Comparison of ENCODE assay signal across 8 mouse cellular contexts in genomic region chr1:36943653-36944052, GRCm38 (mm10). TPM values are rescaled to one million over a fixed set of nuclear protein-coding genes. Genes with fewer than 3 reads are reported as not detected.
DNase-seq lines count a peak whose midpoint lies in the region; ATAC-seq and TF ChIP-seq lines count a peak whose summit lies in the region.

Tmem131 (minus strand) TSS chr1:36943666.

- H3K27me3 ChIP-seq in limb, embryonic 10.5 days (ENCODE audit: low read depth, poor library complexity, severe bottlenecking) = no peaks in the 10 kb centered on the region
- no peaks in the 10 kb centered on the region for H3K27me3 ChIP-seq in neural tube, embryonic 14.5 days (ENCODE audit: control insufficient read depth, insufficient read depth, low read length)

- TF ChIP-seq CTCF in lung, adult 2 months (IDR thresholded peaks at IDR 0.05; ENCODE audit: insufficient read depth, low read length) = no peak
- TF ChIP-seq CTCF in bone marrow macrophage, adult 2 months (IDR thresholded peaks at IDR 0.05; ENCODE audit: low read depth, low read length) = no peak

- no peak for DNase-seq in lung, adult 2 months
- DNase-seq in lung, postnatal 25 days (ENCODE audit: low spot score) = no peak
- no peak for DNase-seq in gonadal fat pad, adult 2 months (ENCODE audit: low read depth)
- no peak for DNase-seq in limb, embryonic 10.5 days (ENCODE audit: low spot score)
- DNase-seq in frontal cortex, postnatal 25 days (ENCODE audit: low spot score in 2 of 2) = no peak
- DNase-seq in kidney, adult 8-10 months = no peak

- TF ChIP-seq POLR2A in lung, adult 2 months (IDR thresholded peaks at IDR 0.05; ENCODE audit: borderline replicate concordance, extremely low read depth, low read depth, low read length) = no peak
- TF ChIP-seq POLR2A in bone marrow macrophage, adult 2 months (IDR thresholded peaks at IDR 0.05; ENCODE audit: borderline replicate concordance, low read depth, low read length) = no peak

- no peaks in the 10 kb centered on the region for H3K9me3 ChIP-seq in limb, embryonic 10.5 days (replicated peaks)
- H3K9me3 ChIP-seq in neural tube, embryonic 14.5 days (ENCODE audit: control insufficient read depth, low read length) = no peaks in the 10 kb centered on the region

- H3K9ac ChIP-seq in neural tube, embryonic 14.5 days (replicated peaks; ENCODE audit: low read depth, low read length) = no peak within 1 kb of the TSS

- H3K4me1 ChIP-seq in lung, adult 2 months (ENCODE audit: control insufficient read depth, insufficient read depth, low read length) = peaks cover 3% of the 10 kb centered on the region; the same call in 1 of the 2 replicates
- H3K4me1 ChIP-seq in bone marrow macrophage, adult 2 months (ENCODE audit: control insufficient read depth, insufficient read depth, low read length) = peaks cover 14% of the 10 kb centered on the region
- H3K4me1 ChIP-seq in limb, embryonic 10.5 days = peaks cover 7% of the 10 kb centered on the region; the same call in 1 of the 2 replicates
- 0 out of 2 replicates have a peak, but pooled peaks cover 3% of the 10 kb centered on the region for H3K4me1 ChIP-seq in neural tube, embryonic 14.5 days (ENCODE audit: control insufficient read depth, insufficient read depth, low read length)

- H3K36me3 ChIP-seq in limb, embryonic 10.5 days = no peaks in the 10 kb centered on the region
- H3K36me3 ChIP-seq in neural tube, embryonic 14.5 days (ENCODE audit: control insufficient read depth, insufficient read depth, low read length) = no peaks in the 10 kb centered on the region

- WGBS in lung, adult 2 months = 55% methylated on average over 5 of the region's 5 CpGs
- WGBS in limb, embryonic 10.5 days = 80% methylated on average over 5 of the region's 5 CpGs
- WGBS in neural tube, embryonic 14.5 days = 81% methylated on average over 5 of the region's 5 CpGs

- no peak within 1 kb of the TSS for H3K4me2 ChIP-seq in neural tube, embryonic 14.5 days (ENCODE audit: low read depth, low read length)

- H3K4me3 ChIP-seq in lung, adult 2 months (replicated peaks; ENCODE audit: extremely low read depth, low read depth, low read length) = no peak within 1 kb of the TSS
- H3K4me3 ChIP-seq in bone marrow macrophage, adult 2 months (ENCODE audit: insufficient read depth, low read length) = no peak within 1 kb of the TSS
- no peak within 1 kb of the TSS for H3K4me3 ChIP-seq in limb, embryonic 10.5 days
- no peak within 1 kb of the TSS for H3K4me3 ChIP-seq in neural tube, embryonic 14.5 days (ENCODE audit: low read depth, low read length)

- H3K27ac ChIP-seq in bone marrow macrophage, adult 2 months (ENCODE audit: insufficient read depth, low read depth, low read length) = no peak within 1 kb of the TSS
- H3K27ac ChIP-seq in limb, embryonic 10.5 days = no peak within 1 kb of the TSS
- no peak within 1 kb of the TSS for H3K27ac ChIP-seq in neural tube, embryonic 14.5 days (ENCODE audit: low read depth, low read length)

- ATAC-seq in neural tube, embryonic 14.5 days (ENCODE audit: low read depth) = no peak

RNA-seq across cellular contexts. Expression of gene Tmem131, which starts in this region (rescaled TPM):
- 18.0 and 20.5 TPM in 2 replicates for polyA plus RNA-seq in lung, adult 2 months (2012; rRNA removed)
- polyA plus RNA-seq in bone marrow macrophage, adult 2 months (2012; ENCODE audit: insufficient read depth, insufficient read length, missing spikeins) = 32.0 and 38.3 TPM in 2 replicates
- polyA plus RNA-seq in gonadal fat pad, adult 2 months (2012; rRNA removed) = 14.3 and 21.3 TPM in 2 replicates
- polyA plus RNA-seq in limb, embryonic 10.5 days (2016; fragmentation: Nextera tagmentation; extraction: Ambion mirVana) = 13.4 and 13.8 TPM in 2 replicates
- 21.8 and 22.1 TPM in 2 replicates for polyA plus RNA-seq in neural tube, embryonic 14.5 days (2014; fragmentation: Nextera tagmentation; extraction: Ambion mirVana)
